Mouse (Mus musculus): Measurements from ENCODE around the gene Tssk2. TPM values are rescaled to one million over a fixed set of nuclear protein-coding genes. Genes with fewer than 3 reads are reported as not detected.

Tssk2 gene
- polyA plus RNA-seq, 1 experiment from 2014 or later = not detected

DNA sequence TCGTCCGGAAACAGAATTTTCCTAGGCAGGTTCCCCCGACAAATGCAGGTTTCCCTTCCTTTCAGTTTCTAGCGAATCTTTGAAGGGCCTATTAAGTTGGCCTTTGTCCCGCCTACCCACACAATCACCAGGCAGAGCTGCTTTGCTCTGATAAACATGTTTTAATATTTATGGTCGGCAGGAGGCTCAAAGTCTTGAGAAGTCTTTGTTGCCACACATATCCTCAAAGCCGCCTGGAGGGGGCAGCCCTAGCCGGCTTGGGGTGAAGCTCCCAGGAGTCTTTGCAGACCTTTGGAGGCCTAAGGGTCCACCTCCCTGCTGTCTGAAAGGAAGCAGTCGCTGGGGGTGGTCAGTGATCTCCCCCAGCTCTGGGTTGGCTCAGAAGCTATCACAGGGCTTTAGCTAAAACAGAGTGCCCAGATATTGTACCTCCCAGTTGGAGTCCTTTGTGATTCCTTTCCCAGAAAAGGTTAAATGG, 30.2 kb downstream of the Tssk2 start:
- ATAC-seq (peak; percentile 78), DNase-seq (peak; percentile 77)
- H3K4me3 ChIP-seq (ENCODE audit: low read depth, low read length) = peak overlapping the region; percentile 71
- TF ChIP-seq EP300 (IDR thresholded peaks at IDR 0.05; ENCODE audit: low read depth) (peak; percentile 40; the same call in 1 of the 2 replicates), CTCF (IDR thresholded peaks at IDR 0.05; ENCODE audit: low read depth) (peak; percentile 76)
- H3K27ac ChIP-seq (ENCODE audit: low read depth) = peak overlapping the region; percentile 87
- H3K9me3 ChIP-seq (ENCODE audit: low read length) = no peaks in the 10 kb centered on the region
- H3K27me3 ChIP-seq (ENCODE audit: insufficient read depth, low read length) = no peaks in the 10 kb centered on the region
- WGBS (ENCODE audit: insufficient replicate concordance) = 3% methylated on average over 9 of the region's 9 CpGs
- peak overlapping the region; percentile 78 for H3K9ac ChIP-seq (replicated peaks)
- peaks cover 7% of the 10 kb centered on the region; the same call in 1 of the 2 replicates for H3K36me3 ChIP-seq (replicated peaks; ENCODE audit: insufficient read depth, low read length)
- H3K4me2 ChIP-seq (ENCODE audit: low read depth, low read length) = peak overlapping the region; percentile 99
- peaks cover 10% of the 10 kb centered on the region for H3K4me1 ChIP-seq (ENCODE audit: insufficient read depth)

DNA sequence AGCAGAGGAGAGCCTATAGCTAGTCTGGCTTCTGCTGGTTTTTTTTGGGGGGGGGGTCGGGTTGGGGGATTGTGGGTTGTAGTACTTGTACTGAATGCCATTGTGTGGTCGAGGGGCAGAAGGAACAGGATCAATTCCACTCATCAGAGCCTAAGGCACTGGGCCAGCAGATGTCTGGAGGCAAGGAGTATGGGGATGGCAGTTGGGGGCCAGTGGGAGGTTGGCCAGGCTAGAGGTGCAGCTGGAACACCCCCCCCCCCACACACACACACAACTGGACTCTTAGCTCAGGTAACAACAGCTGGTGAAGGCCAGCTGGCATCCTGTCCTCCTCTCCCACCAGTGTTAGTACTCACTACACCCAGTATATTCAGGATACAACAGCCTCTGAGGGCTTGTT, 30.8 kb downstream of the Tssk2 start:
- TF ChIP-seq EP300 (IDR thresholded peaks at IDR 0.05; ENCODE audit: low read depth) (no peak), CTCF (IDR thresholded peaks at IDR 0.05; ENCODE audit: low read depth) (no peak)
- Histone ChIP-seq H3K9me3 (ENCODE audit: low read length) (no peaks in the 10 kb centered on the region), H3K4me3 (ENCODE audit: low read depth, low read length) (no peak overlapping the region), H3K4me2 (ENCODE audit: low read depth, low read length) (no peak overlapping the region), H3K9ac (replicated peaks) (no peak overlapping the region), H3K27me3 (ENCODE audit: insufficient read depth, low read length) (no peaks in the 10 kb centered on the region), H3K4me1 (ENCODE audit: insufficient read depth) (peaks cover 10% of the 10 kb centered on the region), H3K36me3 (replicated peaks; ENCODE audit: insufficient read depth, low read length) (peaks cover 7% of the 10 kb centered on the region; the same call in 1 of the 2 replicates), H3K27ac (ENCODE audit: low read depth) (no peak overlapping the region)
- no peak for ATAC-seq
- DNase-seq = peak; percentile 13
- 19% methylated on average over 2 of the region's 2 CpGs for WGBS (ENCODE audit: insufficient replicate concordance)

DNA sequence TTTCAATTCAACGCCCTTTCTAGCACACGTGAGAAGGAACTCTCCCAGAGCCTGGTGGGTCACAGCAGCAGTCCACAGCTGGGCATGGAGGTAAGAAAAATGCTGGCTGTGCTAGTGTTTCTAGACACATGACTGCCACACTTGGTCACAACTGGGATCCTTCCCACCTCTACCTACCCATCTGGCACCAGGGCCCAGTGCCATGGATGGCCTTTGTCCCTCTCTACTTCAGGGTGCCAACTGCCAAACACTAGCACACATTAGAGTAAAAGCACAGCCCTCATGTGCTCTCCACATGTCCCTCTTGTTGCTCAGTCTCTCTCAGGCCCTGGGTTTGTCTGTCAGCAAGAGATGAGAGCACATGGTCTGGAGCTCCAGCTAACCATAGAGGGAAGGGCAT, 31.2 kb downstream of the Tssk2 start:
- Histone ChIP-seq H3K4me1 (ENCODE audit: insufficient read depth) (peaks cover 15% of the 10 kb centered on the region), H3K4me2 (ENCODE audit: low read depth, low read length) (no peak overlapping the region), H3K27me3 (ENCODE audit: insufficient read depth, low read length) (no peaks in the 10 kb centered on the region), H3K27ac (ENCODE audit: low read depth) (no peak overlapping the region), H3K36me3 (replicated peaks; ENCODE audit: insufficient read depth, low read length) (peaks cover 7% of the 10 kb centered on the region; the same call in 1 of the 2 replicates), H3K9me3 (ENCODE audit: low read length) (no peaks in the 10 kb centered on the region), H3K9ac (replicated peaks) (no peak overlapping the region), H3K4me3 (ENCODE audit: low read depth, low read length) (no peak overlapping the region)
- TF ChIP-seq EP300 (IDR thresholded peaks at IDR 0.05; ENCODE audit: low read depth) = no peak
- TF ChIP-seq CTCF (IDR thresholded peaks at IDR 0.05; ENCODE audit: low read depth) = no peak
- ATAC-seq (no peak), DNase-seq (peak; percentile 11)
- WGBS (ENCODE audit: insufficient replicate concordance) = 78% methylated on average over 2 of the region's 2 CpGs

DNA sequence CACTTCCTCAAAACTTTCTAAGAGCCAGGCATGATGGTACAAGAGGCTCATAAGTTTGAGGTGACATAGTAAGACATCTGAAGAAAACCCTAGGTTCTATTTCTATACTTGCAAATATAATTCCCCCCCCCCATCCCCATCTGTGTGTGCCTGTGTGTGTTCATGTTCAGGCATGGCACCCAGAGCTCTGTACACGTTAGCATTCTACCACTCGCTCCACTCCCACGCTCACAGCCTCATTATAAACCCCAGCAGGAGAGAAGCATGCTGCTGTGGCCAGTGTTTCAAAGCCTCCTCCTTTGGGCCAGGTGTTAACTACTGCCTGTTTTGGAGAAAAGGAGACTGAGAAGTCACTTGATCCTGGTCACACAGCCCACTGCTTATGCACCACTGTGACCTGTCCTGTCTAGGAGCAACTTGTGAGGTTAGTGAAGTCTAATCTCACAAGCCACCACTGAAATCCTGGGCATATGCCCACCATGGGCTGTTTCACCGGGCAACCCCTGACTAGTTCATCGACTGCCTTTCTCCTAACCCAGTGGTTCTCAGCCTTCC, 33.5 kb downstream of the Tssk2 start:
- H3K36me3 ChIP-seq (replicated peaks; ENCODE audit: insufficient read depth, low read length) = no peaks in the 10 kb centered on the region
- H3K4me1 ChIP-seq (ENCODE audit: insufficient read depth) = peaks cover 15% of the 10 kb centered on the region
- DNase-seq = no peak

GRCm38 (mm10) chr16:17933594-17934444, 35.4 kb downstream of the Tssk2 start:
- DNase-seq = peak; percentile 13
- H3K4me1 ChIP-seq (ENCODE audit: insufficient read depth) = peaks cover 5% of the 10 kb centered on the region
- WGBS (ENCODE audit: insufficient replicate concordance) = 52% methylated on average over 9 of the region's 9 CpGs
- H3K9me3 ChIP-seq (ENCODE audit: low read length) = no peaks in the 10 kb centered on the region
- H3K9ac ChIP-seq (replicated peaks) = no peak overlapping the region
- TF ChIP-seq EP300 (IDR thresholded peaks at IDR 0.05; ENCODE audit: low read depth) (peak; percentile 33; the same call in 1 of the 2 replicates), CTCF (IDR thresholded peaks at IDR 0.05; ENCODE audit: low read depth) (no peak)
- H3K36me3 ChIP-seq (replicated peaks; ENCODE audit: insufficient read depth, low read length) = no peaks in the 10 kb centered on the region
- 0 out of 2 replicates have a peak overlapping the region, but pooled peaks have one; percentile 1 for H3K27ac ChIP-seq (ENCODE audit: low read depth)
- H3K4me2 ChIP-seq (ENCODE audit: low read depth, low read length) = no peak overlapping the region
- no peak overlapping the region for H3K4me3 ChIP-seq (ENCODE audit: low read depth, low read length)
- ATAC-seq = peak; percentile 30; the same call in 1 of the 2 replicates
- no peaks in the 10 kb centered on the region for H3K27me3 ChIP-seq (ENCODE audit: insufficient read depth, low read length)

More for the DNA sequence above, 33.5 kb downstream of the Tssk2 start:
- Histone ChIP-seq H3K9ac (replicated peaks) (no peak overlapping the region), H3K27me3 (ENCODE audit: insufficient read depth, low read length) (no peaks in the 10 kb centered on the region), H3K9me3 (ENCODE audit: low read length) (no peaks in the 10 kb centered on the region), H3K4me3 (ENCODE audit: low read depth, low read length) (no peak overlapping the region), H3K27ac (ENCODE audit: low read depth) (no peak overlapping the region), H3K4me2 (ENCODE audit: low read depth, low read length) (no peak overlapping the region)
- no peak for ATAC-seq
- WGBS (ENCODE audit: insufficient replicate concordance) = 80% methylated on average over 5 of the region's 5 CpGs
- TF ChIP-seq CTCF (IDR thresholded peaks at IDR 0.05; ENCODE audit: low read depth) = no peak
- no peak for TF ChIP-seq EP300 (IDR thresholded peaks at IDR 0.05; ENCODE audit: low read depth)

DNA sequence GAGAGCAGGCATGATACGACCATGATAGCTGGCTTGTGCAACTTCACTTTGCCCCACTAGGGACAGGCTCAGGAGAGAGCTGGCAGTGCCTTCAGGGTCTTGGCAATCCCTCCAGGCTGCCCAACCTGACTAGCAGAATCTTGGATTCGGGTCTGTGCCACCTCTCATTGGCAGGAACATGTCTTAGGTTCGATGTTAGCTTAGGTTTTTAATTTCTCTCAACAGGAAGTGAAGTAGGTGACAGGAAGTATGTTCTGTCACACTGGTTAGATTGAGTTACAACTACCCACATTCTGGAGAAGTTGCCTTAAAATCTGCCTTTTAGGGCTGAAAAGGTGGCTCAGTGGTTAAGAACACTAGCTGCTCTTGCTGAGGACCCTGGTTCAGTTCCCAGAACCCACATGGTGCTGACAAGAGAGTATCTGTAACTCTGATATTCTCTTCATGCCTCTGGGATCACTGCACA, 36.0 kb downstream of the Tssk2 start:
- Histone ChIP-seq H3K9ac (replicated peaks) (no peak overlapping the region), H3K4me3 (ENCODE audit: low read depth, low read length) (no peak overlapping the region), H3K27ac (ENCODE audit: low read depth) (no peak overlapping the region), H3K4me1 (ENCODE audit: insufficient read depth) (peaks cover 8% of the 10 kb centered on the region), H3K4me2 (ENCODE audit: low read depth, low read length) (no peak overlapping the region), H3K27me3 (ENCODE audit: insufficient read depth, low read length) (no peaks in the 10 kb centered on the region), H3K36me3 (replicated peaks; ENCODE audit: insufficient read depth, low read length) (no peaks in the 10 kb centered on the region), H3K9me3 (ENCODE audit: low read length) (no peaks in the 10 kb centered on the region)
- 38% methylated on average over 3 of the region's 3 CpGs for WGBS (ENCODE audit: insufficient replicate concordance)
- ATAC-seq (no peak), DNase-seq (peak; percentile 12)
- TF ChIP-seq CTCF (IDR thresholded peaks at IDR 0.05; ENCODE audit: low read depth) (peak; percentile 30; the same call in 1 of the 2 replicates), EP300 (IDR thresholded peaks at IDR 0.05; ENCODE audit: low read depth) (no peak)

All from liver, postnatal 0 days (tissue).